Mouse (Mus musculus): Measurements from ENCODE around the gene Atp5e. TPM values are rescaled to one million over a fixed set of nuclear protein-coding genes. Genes with fewer than 3 reads are reported as not detected.

The Atp5e gene
- polyA plus RNA-seq, 1 experiment from 2014 or later: 545 TPM

DNA sequence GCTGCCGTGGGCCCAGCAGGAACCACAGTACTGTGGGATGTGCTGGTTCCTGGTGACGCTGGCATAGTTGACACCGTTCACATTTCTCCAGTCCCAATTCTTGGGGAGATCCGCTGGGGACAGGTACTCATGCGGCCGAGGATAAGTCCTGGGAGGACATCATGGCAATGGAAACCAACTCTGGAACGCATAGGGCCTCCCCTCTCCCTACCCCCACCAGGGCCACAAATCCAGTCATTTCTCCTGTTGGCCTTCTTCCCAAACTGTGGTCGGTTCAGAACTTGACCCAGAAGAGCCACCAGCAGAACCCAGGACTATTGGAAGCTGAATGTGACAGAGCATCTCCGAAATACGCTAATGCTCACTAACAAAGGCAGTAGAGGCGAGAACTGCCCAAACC lies 25.7 kb downstream of the Atp5e start:
- H3K4me1 ChIP-seq (ENCODE audit: insufficient read depth): peaks cover 41% of the 10 kb centered on the region
- peak overlapping the region; percentile 70 for H3K9ac ChIP-seq (replicated peaks)
- H3K9me3 ChIP-seq (ENCODE audit: low read length): no peaks in the 10 kb centered on the region
- H3K4me3 ChIP-seq (ENCODE audit: low read depth, low read length): peak overlapping the region; percentile 67
- H3K36me3 ChIP-seq (replicated peaks; ENCODE audit: insufficient read depth, low read length): peaks cover 22% of the 10 kb centered on the region
- no peaks in the 10 kb centered on the region for H3K27me3 ChIP-seq (ENCODE audit: insufficient read depth, low read length)
- 52% methylated on average over 11 of the region's 11 CpGs for WGBS (ENCODE audit: insufficient replicate concordance)
- DNase-seq (no peak), ATAC-seq (no peak; the same call in 1 of the 2 replicates)
- H3K4me2 ChIP-seq (ENCODE audit: low read depth, low read length): peak overlapping the region; percentile 95
- H3K27ac ChIP-seq (ENCODE audit: low read depth): peak overlapping the region; percentile 85
- TF ChIP-seq CTCF (IDR thresholded peaks at IDR 0.05; ENCODE audit: low read depth) (no peak), EP300 (IDR thresholded peaks at IDR 0.05; ENCODE audit: low read depth) (no peak)

DNA sequence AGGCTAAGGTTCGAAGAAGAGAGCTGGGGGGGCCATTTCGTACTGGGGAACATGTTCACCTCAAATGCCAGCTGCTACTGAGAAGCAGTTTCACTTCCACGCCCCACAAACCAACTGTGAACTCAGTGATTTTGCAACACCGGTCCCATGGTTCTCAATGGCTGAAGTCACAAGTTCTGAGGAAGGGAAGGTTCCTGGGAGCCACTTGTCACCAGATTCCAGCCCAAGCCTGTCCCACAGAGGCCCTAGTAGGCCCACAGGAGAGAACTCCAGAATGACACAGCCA lies 26.3 kb downstream of the Atp5e start:
- Histone ChIP-seq H3K27me3 (ENCODE audit: insufficient read depth, low read length) (no peaks in the 10 kb centered on the region), H3K4me1 (ENCODE audit: insufficient read depth) (peaks cover 41% of the 10 kb centered on the region), H3K27ac (ENCODE audit: low read depth) (peak overlapping the region; percentile 85), H3K4me2 (ENCODE audit: low read depth, low read length) (peak overlapping the region; percentile 95), H3K4me3 (ENCODE audit: low read depth, low read length) (peak overlapping the region; percentile 67), H3K9me3 (ENCODE audit: low read length) (no peaks in the 10 kb centered on the region), H3K36me3 (replicated peaks; ENCODE audit: insufficient read depth, low read length) (peaks cover 25% of the 10 kb centered on the region), H3K9ac (replicated peaks) (peak overlapping the region; percentile 70)
- WGBS (ENCODE audit: insufficient replicate concordance): 48% methylated on average over 4 of the region's 4 CpGs
- ATAC-seq (peak; percentile 35), DNase-seq (peak; percentile 61)
- TF ChIP-seq CTCF (IDR thresholded peaks at IDR 0.05; ENCODE audit: low read depth) (no peak), EP300 (IDR thresholded peaks at IDR 0.05; ENCODE audit: low read depth) (no peak)

DNA sequence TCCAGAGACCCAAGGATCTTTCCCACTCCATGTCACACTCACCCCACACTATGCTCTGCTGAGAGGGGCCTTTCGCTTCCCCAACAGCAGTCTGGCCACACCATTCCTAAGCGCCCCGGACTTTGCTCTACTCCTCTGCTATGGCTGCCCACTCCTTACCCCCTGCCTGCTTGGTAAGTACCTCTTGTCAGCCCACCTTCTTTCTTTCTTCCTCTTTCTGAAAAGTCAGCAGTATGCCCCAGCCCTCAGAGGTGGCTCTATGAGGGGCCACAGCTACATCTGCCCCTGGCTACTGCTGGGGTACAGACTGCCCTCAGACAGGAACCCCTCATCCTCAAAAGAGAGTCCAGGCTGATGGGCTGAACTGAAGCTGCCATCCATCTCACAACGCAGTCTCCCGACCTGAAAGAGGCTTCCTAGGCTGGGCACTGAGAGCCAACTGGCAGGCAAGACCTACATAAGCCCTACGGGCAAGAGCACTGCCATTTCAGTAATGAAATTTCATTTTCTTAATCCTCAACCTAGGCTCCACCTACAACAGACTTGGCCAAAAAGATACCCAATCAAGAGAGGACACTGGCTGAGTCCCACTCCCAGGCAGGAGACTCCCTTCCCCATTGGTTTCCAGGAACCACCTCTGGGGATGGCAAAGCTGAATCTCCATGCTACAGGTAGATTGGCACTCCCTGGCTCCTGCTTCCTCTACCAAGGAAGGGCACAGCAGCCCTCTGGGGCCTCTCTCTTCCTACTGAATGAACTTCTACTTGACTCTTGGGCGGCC lies 26.8 kb downstream of the Atp5e start:
- DNase-seq (no peak), ATAC-seq (no peak; the same call in 1 of the 2 replicates)
- Histone ChIP-seq H3K4me1 (ENCODE audit: insufficient read depth) (peaks cover 41% of the 10 kb centered on the region), H3K9me3 (ENCODE audit: low read length) (no peaks in the 10 kb centered on the region), H3K27ac (ENCODE audit: low read depth) (peak overlapping the region; percentile 85), H3K4me2 (ENCODE audit: low read depth, low read length) (peak overlapping the region; percentile 95), H3K36me3 (replicated peaks; ENCODE audit: insufficient read depth, low read length) (peaks cover 30% of the 10 kb centered on the region), H3K27me3 (ENCODE audit: insufficient read depth, low read length) (no peaks in the 10 kb centered on the region), H3K9ac (replicated peaks) (peak overlapping the region; percentile 70), H3K4me3 (ENCODE audit: low read depth, low read length) (peak overlapping the region; percentile 67)
- WGBS (ENCODE audit: insufficient replicate concordance): 81% methylated on average over 7 of the region's 7 CpGs
- TF ChIP-seq EP300 (IDR thresholded peaks at IDR 0.05; ENCODE audit: low read depth): no peak
- no peak for TF ChIP-seq CTCF (IDR thresholded peaks at IDR 0.05; ENCODE audit: low read depth)

DNA sequence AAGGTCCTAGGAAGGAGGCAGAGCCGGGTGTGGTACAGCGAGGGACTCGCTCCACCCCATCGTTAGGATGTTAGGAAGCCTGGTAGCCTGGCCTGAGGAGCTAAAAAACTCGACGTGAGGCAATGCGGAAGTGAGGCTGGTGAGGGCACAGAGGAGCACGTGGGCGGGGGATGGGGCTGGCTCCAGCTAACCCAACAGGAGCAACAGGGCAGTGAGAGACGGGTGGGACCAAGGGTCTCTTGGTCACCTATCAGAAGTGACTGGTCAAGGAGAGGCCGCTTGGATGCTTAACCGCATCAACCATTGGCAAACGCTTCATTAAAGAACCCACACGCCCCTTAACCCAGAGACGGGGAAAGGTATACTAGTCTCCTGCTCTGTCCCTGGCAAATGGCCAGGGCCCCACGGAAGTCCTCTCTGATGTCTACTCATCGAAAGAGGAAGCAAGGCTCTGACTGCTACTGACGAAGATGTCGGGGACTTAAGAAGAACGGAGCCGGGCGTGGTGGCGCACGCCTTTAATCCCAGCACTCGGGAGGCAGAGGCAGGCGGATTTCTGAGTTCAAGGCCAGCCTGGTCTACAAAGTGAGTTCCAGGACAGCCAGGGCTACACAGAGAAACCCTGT lies 27.7 kb downstream of the Atp5e start:
- no peaks in the 10 kb centered on the region for H3K9me3 ChIP-seq (ENCODE audit: low read length)
- H3K4me3 ChIP-seq (ENCODE audit: low read depth, low read length): no peak overlapping the region
- peak; percentile 48 for DNase-seq
- WGBS (ENCODE audit: insufficient replicate concordance): 68% methylated on average over 26 of the region's 26 CpGs
- H3K4me1 ChIP-seq (ENCODE audit: insufficient read depth): peaks cover 41% of the 10 kb centered on the region
- TF ChIP-seq CTCF (IDR thresholded peaks at IDR 0.05; ENCODE audit: low read depth) (no peak), EP300 (IDR thresholded peaks at IDR 0.05; ENCODE audit: low read depth) (no peak)
- peak overlapping the region; percentile 3; the same call in 1 of the 2 replicates for H3K27ac ChIP-seq (ENCODE audit: low read depth)
- 0 out of 2 replicates have a peak, but pooled peaks have one; percentile 6 for ATAC-seq
- H3K4me2 ChIP-seq (ENCODE audit: low read depth, low read length): peak overlapping the region; percentile 13; the same call in 1 of the 2 replicates
- peaks cover 36% of the 10 kb centered on the region for H3K36me3 ChIP-seq (replicated peaks; ENCODE audit: insufficient read depth, low read length)
- no peak overlapping the region for H3K9ac ChIP-seq (replicated peaks)
- no peaks in the 10 kb centered on the region for H3K27me3 ChIP-seq (ENCODE audit: insufficient read depth, low read length)

DNA sequence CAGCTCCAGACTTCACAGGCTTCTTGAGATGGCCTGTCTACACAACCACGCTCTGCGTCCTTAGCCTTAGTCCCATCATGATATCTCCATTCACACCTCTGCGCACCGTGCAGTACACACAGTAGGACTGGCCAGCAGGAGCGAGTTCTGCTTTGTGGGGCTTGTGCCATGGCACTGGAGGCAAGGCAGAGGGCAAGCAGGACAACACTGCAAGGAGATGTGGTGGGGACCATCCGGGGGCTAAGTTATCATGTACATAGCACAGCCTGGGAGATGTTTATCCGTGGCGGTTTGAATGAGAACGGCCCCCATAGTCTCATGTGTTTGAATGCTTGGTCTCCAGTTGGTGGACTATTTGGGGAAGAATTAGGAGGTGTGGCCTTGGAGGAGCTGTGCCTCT lies 29.0 kb downstream of the Atp5e start:
- no peak overlapping the region for H3K4me3 ChIP-seq (ENCODE audit: low read depth, low read length)
- H3K9me3 ChIP-seq (ENCODE audit: low read length): no peaks in the 10 kb centered on the region
- TF ChIP-seq EP300 (IDR thresholded peaks at IDR 0.05; ENCODE audit: low read depth) (no peak), CTCF (IDR thresholded peaks at IDR 0.05; ENCODE audit: low read depth) (no peak)
- H3K27ac ChIP-seq (ENCODE audit: low read depth): no peak overlapping the region
- no peak overlapping the region for H3K9ac ChIP-seq (replicated peaks)
- no peak overlapping the region for H3K4me2 ChIP-seq (ENCODE audit: low read depth, low read length)
- ATAC-seq: no peak
- peaks cover 39% of the 10 kb centered on the region for H3K4me1 ChIP-seq (ENCODE audit: insufficient read depth)
- DNase-seq: no peak
- no peaks in the 10 kb centered on the region for H3K27me3 ChIP-seq (ENCODE audit: insufficient read depth, low read length)
- WGBS (ENCODE audit: insufficient replicate concordance): 94% methylated on average over 9 of the region's 9 CpGs
- H3K36me3 ChIP-seq (replicated peaks; ENCODE audit: insufficient read depth, low read length): peaks cover 43% of the 10 kb centered on the region

DNA sequence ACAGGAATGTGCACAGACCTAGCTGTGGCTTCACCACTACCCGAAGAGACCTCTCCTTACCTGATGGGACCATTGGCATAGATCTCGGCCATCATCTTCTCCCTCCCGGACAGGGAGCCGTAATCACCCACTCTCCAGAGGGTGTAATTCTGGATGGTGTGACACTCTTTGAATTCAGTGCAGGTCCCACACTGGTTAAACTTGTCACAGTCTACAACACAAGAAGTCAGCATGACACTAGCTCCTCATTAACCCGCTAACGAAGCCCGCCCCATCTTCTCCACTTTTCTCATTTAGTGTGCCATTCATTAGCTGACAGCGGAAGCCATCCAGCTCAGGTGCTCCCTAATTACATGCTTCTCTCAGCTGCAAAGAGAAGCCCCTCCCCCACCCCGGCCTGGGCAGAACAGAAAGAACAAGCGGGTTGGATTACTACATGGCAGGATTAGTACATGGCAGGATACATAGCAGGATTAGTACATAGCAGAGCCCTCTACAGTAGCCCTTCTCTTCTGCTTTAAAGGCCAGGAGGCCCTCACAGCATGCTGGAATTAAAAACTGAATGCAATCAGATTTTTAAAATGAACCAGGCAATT lies 34.8 kb downstream of the Atp5e start:
- no peaks in the 10 kb centered on the region for H3K9me3 ChIP-seq (ENCODE audit: low read length)

More for the DNA sequence above, 34.8 kb downstream of the Atp5e start:
- no peak overlapping the region for H3K4me2 ChIP-seq (ENCODE audit: low read depth, low read length)
- H3K36me3 ChIP-seq (replicated peaks; ENCODE audit: insufficient read depth, low read length): peaks cover 78% of the 10 kb centered on the region
- no peak overlapping the region for H3K27ac ChIP-seq (ENCODE audit: low read depth)
- WGBS (ENCODE audit: insufficient replicate concordance): 87% methylated on average over 10 of the region's 10 CpGs
- H3K4me3 ChIP-seq (ENCODE audit: low read depth, low read length): no peak overlapping the region
- H3K27me3 ChIP-seq (ENCODE audit: insufficient read depth, low read length): no peaks in the 10 kb centered on the region
- TF ChIP-seq EP300 (IDR thresholded peaks at IDR 0.05; ENCODE audit: low read depth) (no peak), CTCF (IDR thresholded peaks at IDR 0.05; ENCODE audit: low read depth) (no peak)
- no peak overlapping the region for H3K9ac ChIP-seq (replicated peaks)
- ATAC-seq: no peak
- no peaks in the 10 kb centered on the region for H3K4me1 ChIP-seq (ENCODE audit: insufficient read depth)
- no peak for DNase-seq
